Mouse (Mus musculus): ENCODE results near the gene 4930523C07Rik.

- TF ChIP-seq POLR2A (IDR thresholded peaks at IDR 0.05; ENCODE audit: extremely low read depth, insufficient read depth, low read length) (no peak), CTCF (IDR thresholded peaks at IDR 0.05; ENCODE audit: extremely low read depth, insufficient read depth, low read length) (no peak)
Measured at GRCm38 (mm10) chr1:160123957-160124356, 79.8 kb downstream of the 4930523C07Rik start.
